Mouse (Mus musculus) myocyte (in vitro differentiated cells): ENCODE data around the gene Vmn2r57. TPM values are rescaled to one million over a fixed set of nuclear protein-coding genes. Genes with fewer than 3 reads are reported as not detected.
A peak's percentile ranks its signal among the peaks of the same experiment; 100 is the strongest.
"Not testable (repeated sequence)": the region's sequence is repeated elsewhere in the genome, so short reads cannot be mapped to it uniquely, and the experiment has no call there.

Source experiments
- H3K27me3 ChIP-seq: one replicate; pipeline ENCODE4 v1.6.1; 2011; ENCODE audit not compliant: control insufficient read depth, insufficient read depth, insufficient read length
- H3K36me3 ChIP-seq: one replicate; pipeline ENCODE4 v1.6.1; 2011; ENCODE audit not compliant: control insufficient read depth, insufficient read depth
- H3K4me2 ChIP-seq: one replicate; pipeline ENCODE4 v1.6.1; 2011; ENCODE audit warnings: low read depth, control low read depth
- H3K4me3 ChIP-seq: one replicate; pipeline ENCODE4 v1.5.1; 2011; ENCODE audit warnings: mild to moderate bottlenecking, control low read depth, moderate library complexity
- H3K79me2 ChIP-seq: one replicate; pipeline ENCODE4 v1.6.1; 2011; ENCODE audit not compliant: control insufficient read depth, insufficient read depth
- H3ac ChIP-seq: one replicate; pipeline ENCODE4 v1.6.1; 2011; ENCODE audit not compliant: control insufficient read depth, insufficient read length
- CEBPB ChIP-seq: IDR thresholded peaks from 2 replicates; pipeline ENCODE4 v1.6.1; 2011; ENCODE audit warnings: mild to moderate bottlenecking, moderate library complexity; ENCODE audit not compliant: poor library complexity, insufficient read depth, severe bottlenecking
- E2F4 ChIP-seq: IDR thresholded peaks from one replicate; pipeline ENCODE4 v1.6.1; 2011; ENCODE audit warnings: mild to moderate bottlenecking, control low read depth, moderate library complexity; ENCODE audit not compliant: insufficient read depth
- MAX ChIP-seq: IDR thresholded peaks from one replicate; pipeline ENCODE4 v1.6.1; 2011; ENCODE audit warnings: low read depth, mild to moderate bottlenecking, control low read depth
- MYOD1 ChIP-seq, 3 experiments: IDR thresholded peaks; one replicate each; pipeline ENCODE4 v1.6.1; 2011; ENCODE audit warnings: control low read depth in 2 of 3, low read depth in 2 of 3, mild to moderate bottlenecking in 2 of 3, moderate library complexity in 1 of 3; ENCODE audit not compliant: insufficient read length in 2 of 3, control insufficient read depth in 1 of 3
- MYOG ChIP-seq, 3 experiments: IDR thresholded peaks; one replicate each; pipeline ENCODE4 v1.6.1; 2011; ENCODE audit warnings: control low read depth in 2 of 3, low read depth in 2 of 3, mild to moderate bottlenecking in 2 of 3; ENCODE audit not compliant: insufficient read length in 2 of 3, control insufficient read depth in 1 of 3, insufficient read depth in 1 of 3
- POLR2A ChIP-seq: IDR thresholded peaks from one replicate; pipeline ENCODE4 v1.6.1; 2011; ENCODE audit warnings: low read depth, mild to moderate bottlenecking, control low read depth, moderate library complexity; ENCODE audit not compliant: insufficient read length
- POLR2AphosphoS2 ChIP-seq: IDR thresholded peaks from one replicate; pipeline ENCODE4 v1.6.1; 2011; ENCODE audit warnings: low read depth, control low read depth; ENCODE audit not compliant: insufficient read length
- REST ChIP-seq: IDR thresholded peaks from one replicate; pipeline ENCODE4 v1.6.1; 2011; ENCODE audit warnings: mild to moderate bottlenecking, control low read depth, moderate library complexity; ENCODE audit not compliant: insufficient read depth, insufficient read length
- SRF ChIP-seq: IDR thresholded peaks from one replicate; pipeline ENCODE4 v1.6.1; 2011; ENCODE audit warnings: low read depth; ENCODE audit not compliant: control insufficient read depth, insufficient read length
- TCF12 ChIP-seq: IDR thresholded peaks from one replicate; pipeline ENCODE4 v1.6.1; 2011; ENCODE audit warnings: mild to moderate bottlenecking, control low read depth; ENCODE audit not compliant: poor library complexity, insufficient read depth, severe bottlenecking
- TCF3 ChIP-seq: IDR thresholded peaks from one replicate; pipeline ENCODE4 v1.6.1; 2011; ENCODE audit warnings: low read depth, control low read depth; ENCODE audit not compliant: insufficient read length
- USF1 ChIP-seq: IDR thresholded peaks from one replicate; pipeline ENCODE4 v1.6.1; 2011; ENCODE audit warnings: low read depth, mild to moderate bottlenecking, control low read depth, moderate library complexity
- polyA plus RNA-seq: library from polyadenylated mRNA; unstranded; fragments of >200 nt; fragmentation: generic; extraction: Trizol; gene quantifications from one replicate; pipeline ENCODE4 v1.2.1, GENCODE M21; 2012; ENCODE audit warnings: missing spikeins

The Vmn2r57 gene
- polyA plus RNA-seq: 0.01 TPM

- not testable (repeated sequence) for H3K36me3 ChIP-seq, H3K27me3 ChIP-seq, H3K4me2 ChIP-seq, H3K4me3 ChIP-seq, H3K79me2 ChIP-seq, H3ac ChIP-seq
These were observed at the start of gene Vmn2r57 for GRCm38 (mm10) chr7:41448596-41448995. Vmn2r57 (minus strand) TSS chr7:41448696.

GRCm38 (mm10) chr7:41497871-41498270, 49.4 kb upstream of the Vmn2r57 start:
- Histone ChIP-seq H3K36me3 (no peaks in the 10 kb centered on the region), H3K79me2 (no peaks in the 10 kb centered on the region), H3ac (no peak overlapping the region), H3K27me3 (no peaks in the 10 kb centered on the region), H3K4me3 (no peak overlapping the region), H3K4me2 (no peak overlapping the region)
- TF ChIP-seq POLR2A: no peak
- TF ChIP-seq MYOG (IDR thresholded peaks at IDR 0.05; ENCODE audit: control insufficient read depth in 1 of 3, insufficient read depth in 1 of 3, insufficient read length in 2 of 3, low read depth in 2 of 3): no peak
- TF ChIP-seq MYOD1 (IDR thresholded peaks at IDR 0.05; ENCODE audit: control insufficient read depth in 1 of 3, insufficient read length in 2 of 3, low read depth in 2 of 3): no peak
- TF ChIP-seq E2F4: no peak
- no peak for TF ChIP-seq POLR2AphosphoS2
- no peak for TF ChIP-seq USF1
- TF ChIP-seq TCF3: no peak
- no peak for TF ChIP-seq MAX
- no peak for TF ChIP-seq CEBPB
- no peak for TF ChIP-seq TCF12
- no peak for TF ChIP-seq REST
- TF ChIP-seq SRF: no peak

- Histone ChIP-seq H3K27me3 (no peaks in the 10 kb centered on the region), H3ac (no peak overlapping the region), H3K4me3 (no peak overlapping the region), H3K79me2 (no peaks in the 10 kb centered on the region), H3K4me2 (no peak overlapping the region), H3K36me3 (no peaks in the 10 kb centered on the region)
- TF ChIP-seq TCF3: no peak
- no peak for TF ChIP-seq MYOD1 (IDR thresholded peaks at IDR 0.05; ENCODE audit: control insufficient read depth in 1 of 3, insufficient read length in 2 of 3, low read depth in 2 of 3)
- no peak for TF ChIP-seq POLR2A
- TF ChIP-seq MAX: no peak
- TF ChIP-seq MYOG (IDR thresholded peaks at IDR 0.05; ENCODE audit: control insufficient read depth in 1 of 3, insufficient read depth in 1 of 3, insufficient read length in 2 of 3, low read depth in 2 of 3): no peak
- TF ChIP-seq POLR2AphosphoS2: no peak
- no peak for TF ChIP-seq SRF
- no peak for TF ChIP-seq REST
- no peak for TF ChIP-seq CEBPB
- no peak for TF ChIP-seq TCF12
- TF ChIP-seq E2F4: no peak
These were observed 3.4 kb upstream of the Vmn2r57 start for GRCm38 (mm10) chr7:41451864-41452263.

GRCm38 (mm10) chr7:41394130-41394529, 54.4 kb downstream of the Vmn2r57 start:
- Histone ChIP-seq H3K4me2 (peak overlapping the region; percentile 18), H3K4me3 (peak overlapping the region; percentile 39), H3ac (no peak overlapping the region), H3K36me3 (no peaks in the 10 kb centered on the region), H3K79me2 (no peaks in the 10 kb centered on the region), H3K27me3 (no peaks in the 10 kb centered on the region)
- TF ChIP-seq REST (no peak), MYOD1 (IDR thresholded peaks at IDR 0.05; ENCODE audit: control insufficient read depth in 1 of 3, insufficient read length in 2 of 3, low read depth in 2 of 3) (no peak), E2F4 (no peak), POLR2A (no peak), SRF (no peak), TCF3 (no peak), USF1 (no peak), TCF12 (no peak), CEBPB (no peak), MAX (no peak), POLR2AphosphoS2 (no peak), MYOG (IDR thresholded peaks at IDR 0.05; ENCODE audit: control insufficient read depth in 1 of 3, insufficient read depth in 1 of 3, insufficient read length in 2 of 3, low read depth in 2 of 3) (no peak)

- peak; percentile 91 for TF ChIP-seq CEBPB
- TF ChIP-seq POLR2A: peak; percentile 9
- no peak for TF ChIP-seq E2F4
- peak in 2 of 3 experiments; percentile 34 to 55 for TF ChIP-seq MYOD1 (IDR thresholded peaks at IDR 0.05; ENCODE audit: control insufficient read depth in 1 of 3, insufficient read length in 2 of 3, low read depth in 2 of 3)
- no peak for TF ChIP-seq REST
- no peak for TF ChIP-seq MYOG (IDR thresholded peaks at IDR 0.05; ENCODE audit: control insufficient read depth in 1 of 3, insufficient read depth in 1 of 3, insufficient read length in 2 of 3, low read depth in 2 of 3)
- H3K79me2 ChIP-seq: no peaks in the 10 kb centered on the region
These were observed 55.2 kb downstream of the Vmn2r57 start, which contains the start of gene AI987944 for GRCm38 (mm10) chr7:41393048-41393971. AI987944 (minus strand) TSS chr7:41393379.

More at GRCm38 (mm10) chr7:41393048-41393971, 55.2 kb downstream of the Vmn2r57 start, which contains the start of gene AI987944:
- no peaks in the 10 kb centered on the region for H3K27me3 ChIP-seq
- H3K4me2 ChIP-seq: peak within 1 kb of the TSS; percentile 79
- H3K36me3 ChIP-seq: no peaks in the 10 kb centered on the region
- peak within 1 kb of the TSS; percentile 39 for H3K4me3 ChIP-seq
- H3ac ChIP-seq: peak within 1 kb of the TSS; percentile 15
